Mouse (Mus musculus) intestine, embryonic 15.5 days (tissue): ENCODE measurements around the gene Cpsf4. TPM values are rescaled to one million over a fixed set of nuclear protein-coding genes. Genes with fewer than 3 reads are reported as not detected.
"Not testable (repeated sequence)": the region's sequence is repeated elsewhere in the genome, so short reads cannot be mapped to it uniquely, and the experiment has no call there.

Source experiments
- ATAC-seq: fragments of 200-750 bp; cut with Nextera tagmentation; 2 replicates; pipeline ENCODE4 v1.8.0; 2017; ENCODE audit warnings: moderate TSS enrichment, moderate library complexity
- H3K27ac ChIP-seq: fragments of 300-500 bp; sonication (generic); 2 replicates; pipeline ENCODE4 v1.5.1; 2015; ENCODE audit warnings: mild to moderate bottlenecking, inconsistent platforms
- H3K27me3 ChIP-seq: fragments of 300-500 bp; sonication (generic); replicated peaks from 2 replicates; pipeline ENCODE4 v1.6.1; 2015; ENCODE audit warnings: inconsistent platforms
- H3K36me3 ChIP-seq: fragments of 300-500 bp; sonication (generic); 2 replicates; pipeline ENCODE4 v1.6.1; 2015; ENCODE audit warnings: inconsistent platforms
- H3K4me1 ChIP-seq: fragments of 300-500 bp; sonication (generic); replicated peaks from 2 replicates; pipeline ENCODE4 v1.6.1; 2015; ENCODE audit warnings: inconsistent platforms
- H3K4me2 ChIP-seq: fragments of 300-500 bp; sonication (generic); replicated peaks from 2 replicates; pipeline ENCODE4 v1.6.1; 2015; ENCODE audit warnings: mild to moderate bottlenecking, inconsistent platforms
- H3K4me3 ChIP-seq: fragments of 300-500 bp; sonication (generic); replicated peaks from 2 replicates; pipeline ENCODE4 v1.5.1; 2015; ENCODE audit warnings: inconsistent platforms
- H3K9ac ChIP-seq: fragments of 300-500 bp; sonication (generic); 2 replicates; pipeline ENCODE4 v1.6.1; 2015; ENCODE audit warnings: inconsistent platforms
- H3K9me3 ChIP-seq: fragments of 300-500 bp; sonication (generic); 2 replicates; pipeline ENCODE4 v1.6.1; 2016; ENCODE audit warnings: inconsistent platforms
- WGBS: fragments of 180-500 bp; shearing (Covaris S2); methylation state at CpG from one replicate; pipeline ENCODE4 v1.1.7; 2015; 5-methylcytosine and 5-hydroxymethylcytosine counted together
- polyA plus RNA-seq: library from polyadenylated mRNA; unstranded; fragments of >200 nt; fragmentation: Nextera tagmentation; extraction: Ambion mirVana; gene quantifications from 2 replicates; pipeline ENCODE4 v1.2.1, GENCODE M21; 2015

Cpsf4 gene
- polyA plus RNA-seq, 1 experiment from 2014 or later, result 47.1 TPM

GRCm38 (mm10) chr5:145190373-145190772 is 23.4 kb downstream of the Cpsf4 start:
- ATAC-seq, result no peak; the same call in 1 of the 2 replicates
- Histone ChIP-seq H3K4me2 (peak overlapping the region; percentile 64), H3K4me1 (peaks cover 9% of the 10 kb centered on the region), H3K9ac (peak overlapping the region; percentile 89), H3K36me3 (peaks cover 14% of the 10 kb centered on the region; the same call in 1 of the 2 replicates), H3K27me3 (no peaks in the 10 kb centered on the region), H3K4me3 (peak overlapping the region; percentile 76), H3K27ac (no peak overlapping the region), H3K9me3 (no peaks in the 10 kb centered on the region)
- 40% methylated on average over 5 of the region's 5 CpGs for WGBS

GRCm38 (mm10) chr5:145190875-145191798 is 24.1 kb downstream of the Cpsf4 start:
- peak overlapping the region; percentile 76 for H3K4me3 ChIP-seq
- H3K27me3 ChIP-seq, result no peaks in the 10 kb centered on the region
- ATAC-seq, result peak; percentile 93
- H3K27ac ChIP-seq, result peak overlapping the region; percentile 88
- H3K9me3 ChIP-seq, result no peaks in the 10 kb centered on the region
- H3K4me1 ChIP-seq, result peaks cover 9% of the 10 kb centered on the region
- under 1% methylated on average over 41 of the region's 41 CpGs for WGBS
- H3K4me2 ChIP-seq, result peak overlapping the region; percentile 64
- H3K9ac ChIP-seq, result peak overlapping the region; percentile 89
- H3K36me3 ChIP-seq, result peaks cover 9% of the 10 kb centered on the region; the same call in 1 of the 2 replicates

GRCm38 (mm10) chr5:145191962-145192361 is 24.9 kb downstream of the Cpsf4 start, which contains the start of gene Atp5j2:
TSS of gene Atp5j2 (minus strand) at chr5:145192062.
- Histone ChIP-seq H3K4me1 (peaks cover 9% of the 10 kb centered on the region), H3K27ac (peak within 1 kb of the TSS; percentile 88), H3K9ac (peak within 1 kb of the TSS; percentile 89), H3K27me3 (no peaks in the 10 kb centered on the region), H3K4me3 (peak within 1 kb of the TSS; percentile 76), H3K36me3 (peaks cover 8% of the 10 kb centered on the region; the same call in 1 of the 2 replicates), H3K9me3 (no peaks in the 10 kb centered on the region), H3K4me2 (peak within 1 kb of the TSS; percentile 64)
- no peak for ATAC-seq
- 90% methylated on average over 2 of the region's 2 CpGs for WGBS

- Histone ChIP-seq H3K4me3 (no peak overlapping the region), H3K4me1 (peaks cover 10% of the 10 kb centered on the region), H3K36me3 (0 out of 2 replicates have a peak, but pooled peaks cover 7% of the 10 kb centered on the region), H3K9me3 (no peaks in the 10 kb centered on the region), H3K4me2 (peak overlapping the region; percentile 93), H3K27ac (no peak overlapping the region), H3K27me3 (no peaks in the 10 kb centered on the region), H3K9ac (no peak overlapping the region)
- ATAC-seq, result no peak
- WGBS, result 72% methylated on average over 7 of the region's 7 CpGs
These were observed 33.4 kb downstream of the Cpsf4 start for GRCm38 (mm10) chr5:145200387-145200786.

GRCm38 (mm10) chr5:145201321-145201991 is 34.4 kb downstream of the Cpsf4 start, which contains the start of gene Zkscan14:
TSS of gene Zkscan14 (minus strand) at chr5:145201868.
- H3K4me1 ChIP-seq, result peaks cover 16% of the 10 kb centered on the region
- H3K4me3 ChIP-seq, result peak within 1 kb of the TSS; percentile 73
- H3K9ac ChIP-seq, result peak within 1 kb of the TSS; percentile 75
- WGBS, result 1% methylated on average over 37 of the region's 37 CpGs
- H3K36me3 ChIP-seq, result 0 out of 2 replicates have a peak, but pooled peaks cover 2% of the 10 kb centered on the region
- ATAC-seq, result peak; percentile 16; the same call in 1 of the 2 replicates
- peak within 1 kb of the TSS; percentile 93 for H3K4me2 ChIP-seq
- H3K27me3 ChIP-seq, result no peaks in the 10 kb centered on the region
- H3K9me3 ChIP-seq, result no peaks in the 10 kb centered on the region
- H3K27ac ChIP-seq, result peak within 1 kb of the TSS; percentile 52

- Histone ChIP-seq H3K4me3 (no peak overlapping the region), H3K9me3 (no peaks in the 10 kb centered on the region), H3K36me3 (no peaks in the 10 kb centered on the region), H3K4me1 (peaks cover 16% of the 10 kb centered on the region), H3K27me3 (no peaks in the 10 kb centered on the region), H3K9ac (no peak overlapping the region), H3K4me2 (no peak overlapping the region), H3K27ac (no peak overlapping the region)
- 48% methylated on average over 3 of the region's 3 CpGs for WGBS
- no peak for ATAC-seq
These were observed 35.4 kb downstream of the Cpsf4 start for GRCm38 (mm10) chr5:145202446-145202845.

- Histone ChIP-seq H3K27ac (peak within 1 kb of the TSS; percentile 91), H3K4me3 (peak within 1 kb of the TSS; percentile 60), H3K4me1 (peaks cover 16% of the 10 kb centered on the region), H3K27me3 (no peaks in the 10 kb centered on the region), H3K36me3 (0 out of 2 replicates have a peak, but pooled peaks cover 2% of the 10 kb centered on the region), H3K4me2 (peak within 1 kb of the TSS; percentile 71), H3K9me3 (no peaks in the 10 kb centered on the region), H3K9ac (peak within 1 kb of the TSS; percentile 54)
- ATAC-seq, result peak; percentile 96
- 0% methylated on average over 22 of the region's 22 CpGs for WGBS
These were observed 37.1 kb downstream of the Cpsf4 start, which contains the start of gene Zkscan5 for GRCm38 (mm10) chr5:145203936-145204691. TSS of gene Zkscan5 (plus strand) at chr5:145204562.

- Histone ChIP-seq H3K27ac (no peak overlapping the region), H3K27me3 (no peaks in the 10 kb centered on the region), H3K9ac (peak overlapping the region; percentile 54; the same call in 1 of the 2 replicates), H3K4me1 (peaks cover 16% of the 10 kb centered on the region), H3K36me3 (0 out of 2 replicates have a peak, but pooled peaks cover 2% of the 10 kb centered on the region), H3K4me2 (peak overlapping the region; percentile 71), H3K9me3 (no peaks in the 10 kb centered on the region), H3K4me3 (peak overlapping the region; percentile 60)
- WGBS, result 17% methylated on average over 9 of the region's 9 CpGs
- ATAC-seq, result no peak
These were observed 38.0 kb downstream of the Cpsf4 start for GRCm38 (mm10) chr5:145205041-145205440.

GRCm38 (mm10) chr5:145207385-145207784 is 40.4 kb downstream of the Cpsf4 start:
- no peaks in the 10 kb centered on the region for H3K27me3 ChIP-seq
- no peaks in the 10 kb centered on the region for H3K9me3 ChIP-seq
- H3K4me1 ChIP-seq, result peaks cover 10% of the 10 kb centered on the region
- 96% methylated on average over 6 of the region's 6 CpGs for WGBS
- H3K9ac ChIP-seq, result no peak overlapping the region
- H3K36me3 ChIP-seq, result peaks cover 2% of the 10 kb centered on the region; the same call in 1 of the 2 replicates
- no peak overlapping the region for H3K4me2 ChIP-seq
- H3K4me3 ChIP-seq, result no peak overlapping the region
- H3K27ac ChIP-seq, result no peak overlapping the region
- no peak for ATAC-seq

- Histone ChIP-seq H3K4me2 (no peak overlapping the region), H3K4me1 (peaks cover 10% of the 10 kb centered on the region), H3K4me3 (no peak overlapping the region), H3K27ac (no peak overlapping the region), H3K27me3 (no peaks in the 10 kb centered on the region), H3K9me3 (no peaks in the 10 kb centered on the region), H3K9ac (no peak overlapping the region), H3K36me3 (peaks cover 2% of the 10 kb centered on the region; the same call in 1 of the 2 replicates)
- WGBS, result 87% methylated on average over 6 of the region's 6 CpGs
- ATAC-seq, result no peak
These were observed 40.9 kb downstream of the Cpsf4 start for GRCm38 (mm10) chr5:145207954-145208353.

GRCm38 (mm10) chr5:145208391-145208790 is 41.4 kb downstream of the Cpsf4 start:
- H3K4me3 ChIP-seq, ATAC-seq, H3K4me2 ChIP-seq, H3K27ac ChIP-seq, H3K9me3 ChIP-seq, H3K36me3 ChIP-seq, H3K27me3 ChIP-seq, H3K9ac ChIP-seq: not testable (repeated sequence)
- WGBS, result 45% methylated on average over 11 of the region's 11 CpGs
- H3K4me1 ChIP-seq, result peaks cover 10% of the 10 kb centered on the region
